Mouse (Mus musculus): Measurements from ENCODE around the gene Prpf40b. TPM values are rescaled to one million over a fixed set of nuclear protein-coding genes. Genes with fewer than 3 reads are reported as not detected.

Prpf40b gene
- polyA plus RNA-seq, 1 experiment from 2014 or later, result 129 TPM

GRCm38 (mm10) chr15:99344961-99345360 lies 50.1 kb downstream of the Prpf40b start:
- no peaks in the 10 kb centered on the region for H3K27me3 ChIP-seq (replicated peaks; ENCODE audit: control insufficient read depth, insufficient read depth, low read length)
- ATAC-seq, result no peak
- no peak overlapping the region for H3K4me2 ChIP-seq (ENCODE audit: low read length)
- H3K9me3 ChIP-seq (ENCODE audit: control insufficient read depth, low read length), result no peaks in the 10 kb centered on the region
- WGBS, result 85% methylated on average over 4 of the region's 4 CpGs
- H3K4me3 ChIP-seq (replicated peaks; ENCODE audit: low read length), result no peak overlapping the region
- no peaks in the 10 kb centered on the region for H3K36me3 ChIP-seq (ENCODE audit: control insufficient read depth, insufficient read depth)
- peaks cover 12% of the 10 kb centered on the region for H3K4me1 ChIP-seq (replicated peaks; ENCODE audit: control insufficient read depth, insufficient read depth, low read length)
- no peak overlapping the region for H3K27ac ChIP-seq (ENCODE audit: low read length)
- H3K9ac ChIP-seq (replicated peaks; ENCODE audit: low read depth, low read length), result no peak overlapping the region

- Histone ChIP-seq H3K4me1 (replicated peaks; ENCODE audit: control insufficient read depth, insufficient read depth, low read length) (no peaks in the 10 kb centered on the region), H3K4me2 (ENCODE audit: low read length) (no peak overlapping the region), H3K36me3 (ENCODE audit: control insufficient read depth, insufficient read depth) (no peaks in the 10 kb centered on the region), H3K9ac (replicated peaks; ENCODE audit: low read depth, low read length) (no peak overlapping the region), H3K9me3 (ENCODE audit: control insufficient read depth, low read length) (no peaks in the 10 kb centered on the region), H3K27ac (ENCODE audit: low read length) (no peak overlapping the region), H3K4me3 (replicated peaks; ENCODE audit: low read length) (no peak overlapping the region), H3K27me3 (replicated peaks; ENCODE audit: control insufficient read depth, insufficient read depth, low read length) (no peaks in the 10 kb centered on the region)
- no peak for ATAC-seq
- WGBS, result 89% methylated on average over 6 of the region's 6 CpGs
Measured at GRCm38 (mm10) chr15:99351610-99352009, 56.7 kb downstream of the Prpf40b start.

- Histone ChIP-seq H3K27me3 (replicated peaks; ENCODE audit: control insufficient read depth, insufficient read depth, low read length) (no peaks in the 10 kb centered on the region), H3K36me3 (ENCODE audit: control insufficient read depth, insufficient read depth) (no peaks in the 10 kb centered on the region), H3K9ac (replicated peaks; ENCODE audit: low read depth, low read length) (no peak overlapping the region), H3K4me1 (replicated peaks; ENCODE audit: control insufficient read depth, insufficient read depth, low read length) (no peaks in the 10 kb centered on the region), H3K9me3 (ENCODE audit: control insufficient read depth, low read length) (no peaks in the 10 kb centered on the region), H3K4me2 (ENCODE audit: low read length) (no peak overlapping the region), H3K4me3 (replicated peaks; ENCODE audit: low read length) (no peak overlapping the region), H3K27ac (ENCODE audit: low read length) (no peak overlapping the region)
- ATAC-seq, result no peak
- 86% methylated on average over 5 of the region's 5 CpGs for WGBS
Measured at GRCm38 (mm10) chr15:99352306-99352705, 57.4 kb downstream of the Prpf40b start.

- no peak for ATAC-seq
- no peaks in the 10 kb centered on the region for H3K36me3 ChIP-seq (ENCODE audit: control insufficient read depth, insufficient read depth)
- H3K4me3 ChIP-seq (replicated peaks; ENCODE audit: low read length), result no peak overlapping the region
- no peaks in the 10 kb centered on the region for H3K4me1 ChIP-seq (replicated peaks; ENCODE audit: control insufficient read depth, insufficient read depth, low read length)
- H3K9ac ChIP-seq (replicated peaks; ENCODE audit: low read depth, low read length), result no peak overlapping the region
- H3K9me3 ChIP-seq (ENCODE audit: control insufficient read depth, low read length), result no peaks in the 10 kb centered on the region
- 72% methylated on average over 6 of the region's 6 CpGs for WGBS
- H3K27ac ChIP-seq (ENCODE audit: low read length), result no peak overlapping the region
- H3K27me3 ChIP-seq (replicated peaks; ENCODE audit: control insufficient read depth, insufficient read depth, low read length), result no peaks in the 10 kb centered on the region
- no peak overlapping the region for H3K4me2 ChIP-seq (ENCODE audit: low read length)
Measured at GRCm38 (mm10) chr15:99355660-99356059, 60.8 kb downstream of the Prpf40b start.

GRCm38 (mm10) chr15:99356462-99356861 lies 61.6 kb downstream of the Prpf40b start:
- no peaks in the 10 kb centered on the region for H3K4me1 ChIP-seq (replicated peaks; ENCODE audit: control insufficient read depth, insufficient read depth, low read length)
- no peaks in the 10 kb centered on the region for H3K27me3 ChIP-seq (replicated peaks; ENCODE audit: control insufficient read depth, insufficient read depth, low read length)
- WGBS, result 85% methylated on average over 6 of the region's 6 CpGs
- no peak overlapping the region for H3K27ac ChIP-seq (ENCODE audit: low read length)
- no peaks in the 10 kb centered on the region for H3K36me3 ChIP-seq (ENCODE audit: control insufficient read depth, insufficient read depth)
- no peak overlapping the region for H3K9ac ChIP-seq (replicated peaks; ENCODE audit: low read depth, low read length)
- ATAC-seq, result no peak
- H3K4me2 ChIP-seq (ENCODE audit: low read length), result no peak overlapping the region
- no peaks in the 10 kb centered on the region for H3K9me3 ChIP-seq (ENCODE audit: control insufficient read depth, low read length)
- no peak overlapping the region for H3K4me3 ChIP-seq (replicated peaks; ENCODE audit: low read length)

- ATAC-seq, result no peak
- no peaks in the 10 kb centered on the region for H3K27me3 ChIP-seq (replicated peaks; ENCODE audit: control insufficient read depth, insufficient read depth, low read length)
- 90% methylated on average over 9 of the region's 9 CpGs for WGBS
- H3K9me3 ChIP-seq (ENCODE audit: control insufficient read depth, low read length), result no peaks in the 10 kb centered on the region
- H3K4me3 ChIP-seq (replicated peaks; ENCODE audit: low read length), result no peak overlapping the region
- H3K4me2 ChIP-seq (ENCODE audit: low read length), result no peak overlapping the region
- H3K36me3 ChIP-seq (ENCODE audit: control insufficient read depth, insufficient read depth), result no peaks in the 10 kb centered on the region
- no peak overlapping the region for H3K27ac ChIP-seq (ENCODE audit: low read length)
- no peak overlapping the region for H3K9ac ChIP-seq (replicated peaks; ENCODE audit: low read depth, low read length)
- no peaks in the 10 kb centered on the region for H3K4me1 ChIP-seq (replicated peaks; ENCODE audit: control insufficient read depth, insufficient read depth, low read length)
Measured at GRCm38 (mm10) chr15:99358952-99359351, 64.1 kb downstream of the Prpf40b start.

GRCm38 (mm10) chr15:99364022-99364530 lies 69.2 kb downstream of the Prpf40b start:
- no peak overlapping the region for H3K27ac ChIP-seq (ENCODE audit: low read length)
- WGBS, result 82% methylated on average over 7 of the region's 7 CpGs

GRCm38 (mm10) chr15:99364921-99365320 lies 70.0 kb downstream of the Prpf40b start:
- peaks cover 12% of the 10 kb centered on the region for H3K4me1 ChIP-seq (replicated peaks; ENCODE audit: control insufficient read depth, insufficient read depth, low read length)
- ATAC-seq, result no peak
- H3K9ac ChIP-seq (replicated peaks; ENCODE audit: low read depth, low read length), result no peak overlapping the region
- no peak overlapping the region for H3K27ac ChIP-seq (ENCODE audit: low read length)
- H3K9me3 ChIP-seq (ENCODE audit: control insufficient read depth, low read length), result no peaks in the 10 kb centered on the region
- H3K4me3 ChIP-seq (replicated peaks; ENCODE audit: low read length), result no peak overlapping the region
- H3K4me2 ChIP-seq (ENCODE audit: low read length), result no peak overlapping the region
- no peaks in the 10 kb centered on the region for H3K36me3 ChIP-seq (ENCODE audit: control insufficient read depth, insufficient read depth)
- H3K27me3 ChIP-seq (replicated peaks; ENCODE audit: control insufficient read depth, insufficient read depth, low read length), result no peaks in the 10 kb centered on the region
- WGBS, result 82% methylated on average over 8 of the region's 8 CpGs

More at GRCm38 (mm10) chr15:99364022-99364530, 69.2 kb downstream of the Prpf40b start:
- Histone ChIP-seq H3K4me1 (replicated peaks; ENCODE audit: control insufficient read depth, insufficient read depth, low read length) (peaks cover 6% of the 10 kb centered on the region), H3K36me3 (ENCODE audit: control insufficient read depth, insufficient read depth) (no peaks in the 10 kb centered on the region), H3K9me3 (ENCODE audit: control insufficient read depth, low read length) (no peaks in the 10 kb centered on the region), H3K4me3 (replicated peaks; ENCODE audit: low read length) (no peak overlapping the region), H3K4me2 (ENCODE audit: low read length) (no peak overlapping the region), H3K9ac (replicated peaks; ENCODE audit: low read depth, low read length) (no peak overlapping the region), H3K27me3 (replicated peaks; ENCODE audit: control insufficient read depth, insufficient read depth, low read length) (no peaks in the 10 kb centered on the region)
- no peak for ATAC-seq
